Mouse (Mus musculus): ENCODE data around the gene Bicd1.
A peak's percentile ranks its signal among the peaks of the same experiment; 100 is the strongest.
"Not testable (repeated sequence)": the region's sequence is repeated elsewhere in the genome, so short reads cannot be mapped to it uniquely, and the experiment has no call there.

The Bicd1 gene

GRCm38 (mm10) chr6:149408833-149409332, at the start of gene Bicd1:
Gene Bicd1, plus strand, starts transcription at chr6:149408886.
- peak; percentile 70 to 73 for DNase-seq

GRCm38 (mm10) chr6:149362533-149362932, 46.2 kb upstream of the Bicd1 start:
- not testable (repeated sequence) for DNase-seq

- DNase-seq = not testable (repeated sequence)
Observed at GRCm38 (mm10) chr6:149365975-149366374, 42.7 kb upstream of the Bicd1 start.

- DNase-seq = no peak
Observed at GRCm38 (mm10) chr6:149366403-149366802, 42.3 kb upstream of the Bicd1 start.

- peak; percentile 85 to 86 for DNase-seq
Observed at GRCm38 (mm10) chr6:149374986-149375457, 33.7 kb upstream of the Bicd1 start.

- DNase-seq = peak in 1 of 2 experiments; percentile 59
Observed at GRCm38 (mm10) chr6:149383531-149383930, 25.2 kb upstream of the Bicd1 start.

- DNase-seq = peak; percentile 39 to 54
Observed at GRCm38 (mm10) chr6:149386389-149386788, 22.3 kb upstream of the Bicd1 start.

GRCm38 (mm10) chr6:149389626-149390025, 19.1 kb upstream of the Bicd1 start:
- not testable (repeated sequence) for DNase-seq

- no peak for DNase-seq
Observed at GRCm38 (mm10) chr6:149399396-149399795, 9.3 kb upstream of the Bicd1 start.

GRCm38 (mm10) chr6:149409341-149409740, 655 bp downstream of the Bicd1 start:
- DNase-seq = peak in 1 of 2 experiments; percentile 10

GRCm38 (mm10) chr6:149409845-149410244, 1.2 kb downstream of the Bicd1 start:
- no peak for DNase-seq

- DNase-seq = no peak
Observed at GRCm38 (mm10) chr6:149413256-149413655, 4.6 kb downstream of the Bicd1 start.

- DNase-seq = no peak
Observed at GRCm38 (mm10) chr6:149424748-149425147, 16.1 kb downstream of the Bicd1 start.

GRCm38 (mm10) chr6:149439140-149439539, 30.5 kb downstream of the Bicd1 start:
- DNase-seq = no peak

GRCm38 (mm10) chr6:149442884-149443283, 34.2 kb downstream of the Bicd1 start:
- DNase-seq = no peak

GRCm38 (mm10) chr6:149445854-149446253, 37.2 kb downstream of the Bicd1 start:
- DNase-seq = no peak

- no peak for DNase-seq
Observed at GRCm38 (mm10) chr6:149457324-149457723, 48.6 kb downstream of the Bicd1 start.

- no peak for DNase-seq
Observed at GRCm38 (mm10) chr6:149460971-149461370, 52.3 kb downstream of the Bicd1 start.

GRCm38 (mm10) chr6:149471477-149471876, 62.8 kb downstream of the Bicd1 start:
- DNase-seq = no peak

GRCm38 (mm10) chr6:149472441-149472840, 63.8 kb downstream of the Bicd1 start:
- DNase-seq = not testable (repeated sequence)

GRCm38 (mm10) chr6:149481868-149482267, 73.2 kb downstream of the Bicd1 start:
- DNase-seq = not testable (repeated sequence)

GRCm38 (mm10) chr6:149494662-149495061, 86.0 kb downstream of the Bicd1 start:
- DNase-seq = no peak

GRCm38 (mm10) chr6:149495925-149496324, 87.2 kb downstream of the Bicd1 start:
- DNase-seq = no peak

- peak; percentile 60 to 76 for DNase-seq
Observed at GRCm38 (mm10) chr6:149565720-149566498, 157.2 kb downstream of the Bicd1 start.

All from kidney, adult 8-10 months (tissue).